Mouse (Mus musculus): Measurements from ENCODE around the gene Gpr162. TPM values are rescaled to one million over a fixed set of nuclear protein-coding genes. Genes with fewer than 3 reads are reported as not detected.
"Not testable (repeated sequence)": the region's sequence is repeated elsewhere in the genome, so short reads cannot be mapped to it uniquely, and the experiment has no call there.

Gene Gpr162
- polyA plus RNA-seq, 1 experiment: 163 TPM

DNA sequence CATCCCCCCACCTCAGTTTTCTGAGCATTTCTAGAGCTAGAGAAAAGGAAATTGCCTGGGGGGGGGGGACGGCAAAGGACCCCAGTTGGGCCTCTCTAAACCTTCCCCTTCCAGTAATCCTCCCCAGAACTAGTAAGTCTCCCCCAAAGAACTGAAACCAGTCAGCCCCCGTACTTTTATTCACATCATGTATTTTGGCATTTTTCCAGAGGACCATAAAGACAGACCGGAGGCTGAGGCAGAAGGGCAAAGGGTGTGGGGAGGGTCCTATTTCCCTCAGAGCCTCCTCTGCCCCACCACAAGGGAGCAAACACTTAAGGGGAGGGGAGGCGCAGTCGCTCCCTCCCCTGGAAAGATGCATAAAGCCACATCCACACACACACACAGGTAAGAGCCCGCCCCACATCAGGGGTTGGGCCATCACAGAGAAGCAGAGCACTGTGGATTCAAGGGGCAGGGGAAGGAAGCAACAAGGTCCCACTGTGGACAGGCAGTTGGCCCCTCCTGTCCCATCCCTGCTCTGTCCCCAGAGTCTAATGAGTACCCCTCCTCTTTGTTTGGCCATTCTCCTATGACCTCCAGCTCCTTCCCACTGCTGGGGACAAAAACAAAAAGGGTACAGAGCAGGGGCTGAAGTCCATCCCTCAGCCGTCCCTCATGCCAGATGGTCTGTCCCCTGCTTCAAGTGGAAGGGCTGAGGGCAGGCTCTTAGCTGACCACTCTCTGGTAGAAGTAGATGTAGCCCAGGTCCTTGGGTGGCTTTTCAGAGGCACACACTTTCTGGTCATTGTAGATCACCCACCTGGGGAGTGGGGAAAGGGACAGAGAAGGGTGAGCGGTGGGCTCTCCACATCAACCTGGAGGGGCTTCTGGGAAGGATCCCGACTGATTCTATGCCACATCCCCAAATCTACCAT lies 48.7 kb downstream of the Gpr162 start:
- TF ChIP-seq POLR2A (IDR thresholded peaks at IDR 0.05; ENCODE audit: extremely low read depth, insufficient read depth, low read length): no peak
- TF ChIP-seq CTCF (IDR thresholded peaks at IDR 0.05; ENCODE audit: extremely low read depth, insufficient read depth, low read length): no peak

DNA sequence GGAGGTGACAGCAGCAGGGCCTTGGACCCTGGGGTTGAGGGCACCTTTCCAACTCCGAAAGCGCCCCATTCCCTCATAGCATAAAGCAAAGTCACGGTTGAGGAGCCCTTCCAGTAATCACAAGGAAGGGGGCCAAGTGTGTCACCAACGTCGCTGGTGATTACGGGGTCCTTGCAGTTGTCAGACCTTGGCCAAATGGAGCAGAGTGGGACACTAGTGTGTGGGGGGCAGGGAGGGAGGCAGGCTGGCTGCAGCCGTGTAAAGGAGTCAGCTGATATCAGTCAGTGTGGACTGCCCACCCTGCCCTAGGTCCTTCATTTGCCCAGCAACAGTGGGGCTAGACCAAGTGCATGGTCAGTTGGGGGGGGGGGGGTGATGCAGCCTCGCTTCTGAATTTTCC lies 49.3 kb downstream of the Gpr162 start:
- Histone ChIP-seq H3K27ac (ENCODE audit: insufficient read depth, low read length) (no peak overlapping the region), H3K4me1 (ENCODE audit: control insufficient read depth, insufficient read depth, low read length) (peaks cover 4% of the 10 kb centered on the region), H3K4me3 (ENCODE audit: insufficient read depth, low read length) (peak overlapping the region; percentile 66; the same call in 1 of the 2 replicates)
- TF ChIP-seq POLR2A (IDR thresholded peaks at IDR 0.05; ENCODE audit: extremely low read depth, insufficient read depth, low read length) (no peak), CTCF (IDR thresholded peaks at IDR 0.05; ENCODE audit: extremely low read depth, insufficient read depth, low read length) (no peak)

More for the DNA sequence above, 48.7 kb downstream of the Gpr162 start:
- Histone ChIP-seq H3K27ac (ENCODE audit: insufficient read depth, low read length) (no peak overlapping the region), H3K4me1 (ENCODE audit: control insufficient read depth, insufficient read depth, low read length) (peaks cover 4% of the 10 kb centered on the region), H3K4me3 (ENCODE audit: insufficient read depth, low read length) (no peak overlapping the region)

DNA sequence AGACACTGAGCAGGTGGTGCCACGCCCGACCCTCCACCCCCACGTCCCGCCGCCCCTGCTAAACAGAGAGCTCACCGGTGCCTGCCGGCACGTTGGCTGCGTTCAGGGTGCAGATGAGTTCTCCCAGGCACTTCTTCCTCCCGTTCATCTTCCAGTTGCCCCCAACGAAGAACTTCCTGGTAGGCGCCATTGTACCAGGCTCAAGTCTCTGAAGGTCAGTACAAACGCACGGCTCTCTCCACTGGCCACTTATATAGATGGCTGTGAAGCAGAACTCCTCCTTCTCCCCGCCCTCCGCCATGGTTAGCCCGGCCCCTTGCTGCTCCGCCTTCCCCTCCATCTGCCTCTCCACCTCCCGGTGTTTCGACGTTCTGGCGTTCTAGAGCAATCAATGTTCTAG lies 49.9 kb downstream of the Gpr162 start, which contains the start of gene Tpi1:
Tpi1 (minus strand) TSS at position 364 of the 400 bp plus-strand sequence.
- TF ChIP-seq POLR2A (IDR thresholded peaks at IDR 0.05; ENCODE audit: extremely low read depth, insufficient read depth, low read length) (peak; percentile 100), CTCF (IDR thresholded peaks at IDR 0.05; ENCODE audit: extremely low read depth, insufficient read depth, low read length) (no peak)
- Histone ChIP-seq H3K4me3 (ENCODE audit: insufficient read depth, low read length) (peak within 1 kb of the TSS; percentile 66), H3K27ac (ENCODE audit: insufficient read depth, low read length) (no peak within 1 kb of the TSS), H3K4me1 (ENCODE audit: control insufficient read depth, insufficient read depth, low read length) (peaks cover 4% of the 10 kb centered on the region)

DNA sequence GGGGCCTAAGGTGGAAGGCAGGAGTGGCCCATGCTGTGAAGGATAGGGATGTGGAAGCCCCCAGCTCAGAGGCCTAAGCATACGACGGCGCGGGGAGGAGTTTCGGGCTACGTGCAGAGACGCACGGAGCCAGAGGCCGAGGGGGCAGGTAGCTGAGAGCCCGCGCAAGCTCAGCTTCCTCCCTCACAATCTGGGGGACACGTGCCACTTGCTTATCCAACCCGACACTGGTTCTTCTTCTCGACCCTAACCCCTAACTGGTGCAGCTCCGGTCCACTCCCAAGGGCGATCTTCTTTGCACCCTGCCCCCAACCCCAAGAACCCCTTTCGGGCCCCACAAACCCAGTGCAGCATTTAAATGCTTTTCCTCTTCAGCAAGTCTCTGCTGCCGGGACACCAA lies 50.3 kb downstream of the Gpr162 start:
- H3K27ac ChIP-seq (ENCODE audit: insufficient read depth, low read length): no peak overlapping the region
- TF ChIP-seq CTCF (IDR thresholded peaks at IDR 0.05; ENCODE audit: extremely low read depth, insufficient read depth, low read length): no peak
- TF ChIP-seq POLR2A (IDR thresholded peaks at IDR 0.05; ENCODE audit: extremely low read depth, insufficient read depth, low read length): peak; percentile 70; the same call in 1 of the 2 replicates
- H3K4me3 ChIP-seq (ENCODE audit: insufficient read depth, low read length): peak overlapping the region; percentile 66
- H3K4me1 ChIP-seq (ENCODE audit: control insufficient read depth, insufficient read depth, low read length): peaks cover 4% of the 10 kb centered on the region

DNA sequence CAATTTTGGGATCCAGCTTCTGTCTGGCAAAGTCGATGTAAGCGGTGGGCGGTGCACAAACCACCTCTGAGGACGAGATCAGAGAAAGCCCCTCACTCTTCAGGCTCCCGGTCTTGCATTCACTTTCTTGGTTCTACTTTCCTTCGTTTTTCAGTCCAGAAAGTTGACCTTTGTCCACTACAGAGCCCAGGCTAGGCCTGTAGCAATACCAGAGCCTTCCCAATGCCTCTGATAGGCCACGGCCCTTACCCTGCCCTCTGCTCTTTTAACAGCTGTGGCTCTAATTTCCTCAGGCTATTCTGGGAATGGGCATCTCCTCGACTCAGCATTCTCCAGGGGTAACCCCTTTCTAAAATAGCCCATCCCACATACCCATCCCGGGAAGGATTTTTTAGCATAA lies 50.9 kb downstream of the Gpr162 start:
- no peak for TF ChIP-seq POLR2A (IDR thresholded peaks at IDR 0.05; ENCODE audit: extremely low read depth, insufficient read depth, low read length)
- TF ChIP-seq CTCF (IDR thresholded peaks at IDR 0.05; ENCODE audit: extremely low read depth, insufficient read depth, low read length): no peak
- peak overlapping the region; percentile 66 for H3K4me3 ChIP-seq (ENCODE audit: insufficient read depth, low read length)
- no peak overlapping the region for H3K27ac ChIP-seq (ENCODE audit: insufficient read depth, low read length)
- peaks cover 1% of the 10 kb centered on the region; the same call in 1 of the 2 replicates for H3K4me1 ChIP-seq (ENCODE audit: control insufficient read depth, insufficient read depth, low read length)

DNA sequence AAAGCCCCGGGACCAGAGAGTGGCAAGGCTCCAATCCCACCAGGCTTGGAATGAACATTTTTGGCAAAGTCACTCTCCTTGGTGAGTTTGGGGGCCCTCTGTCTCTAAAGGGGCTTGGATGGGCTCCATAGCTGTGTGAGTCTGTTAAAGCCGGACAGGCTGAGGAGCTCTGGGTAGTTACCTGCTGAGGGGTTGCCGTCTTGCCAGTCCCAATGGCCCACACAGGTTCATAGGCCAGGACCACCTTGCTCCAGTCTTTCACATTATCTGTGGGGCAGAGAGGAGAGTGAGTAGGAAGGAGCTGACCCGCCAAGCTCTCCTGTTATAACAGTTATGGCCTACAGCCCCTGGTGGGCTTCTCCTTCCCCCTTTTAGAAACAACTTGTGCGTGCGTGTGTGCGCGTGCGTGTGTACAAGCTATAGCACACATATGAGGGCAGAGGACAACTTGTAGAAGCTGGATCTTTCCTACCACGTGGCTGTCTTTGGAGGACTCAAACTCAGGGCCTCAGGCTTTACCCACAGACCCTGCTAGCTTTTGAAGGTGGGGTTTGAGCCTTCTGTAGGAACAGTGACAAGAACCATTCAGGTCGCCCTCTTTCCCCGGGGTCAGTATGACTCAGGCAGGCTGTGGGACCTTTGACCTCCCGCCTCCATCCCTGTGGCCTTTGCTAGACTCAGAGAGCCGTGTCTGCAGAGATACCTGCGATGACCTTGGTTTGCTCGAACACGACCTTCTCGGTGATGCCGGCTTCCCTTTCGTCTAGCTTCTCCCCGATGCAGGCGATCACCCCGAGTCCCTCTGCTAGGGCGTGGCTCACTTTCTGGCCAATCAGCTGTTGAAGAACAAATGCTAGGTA lies 51.9 kb downstream of the Gpr162 start:
- no peak overlapping the region for H3K27ac ChIP-seq (ENCODE audit: insufficient read depth, low read length)
- no peak for TF ChIP-seq CTCF (IDR thresholded peaks at IDR 0.05; ENCODE audit: extremely low read depth, insufficient read depth, low read length)
- no peak for TF ChIP-seq POLR2A (IDR thresholded peaks at IDR 0.05; ENCODE audit: extremely low read depth, insufficient read depth, low read length)
- peaks cover 3% of the 10 kb centered on the region; the same call in 1 of the 2 replicates for H3K4me1 ChIP-seq (ENCODE audit: control insufficient read depth, insufficient read depth, low read length)
- H3K4me3 ChIP-seq (ENCODE audit: insufficient read depth, low read length): peak overlapping the region; percentile 66; the same call in 1 of the 2 replicates

DNA sequence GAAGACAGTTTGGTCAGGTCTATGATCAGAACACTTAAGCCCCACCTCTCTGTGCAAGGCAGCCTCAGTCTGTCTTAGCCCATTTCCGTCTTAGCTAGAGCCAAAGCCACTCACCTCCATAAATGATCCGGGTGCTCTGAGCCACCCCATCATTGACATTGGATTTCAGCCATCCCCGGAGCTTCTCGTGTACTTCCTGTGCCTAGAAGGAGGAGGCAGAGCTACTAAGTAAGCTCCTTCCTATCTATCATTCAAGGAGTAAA lies 52.4 kb downstream of the Gpr162 start:
- no peak for TF ChIP-seq POLR2A (IDR thresholded peaks at IDR 0.05; ENCODE audit: extremely low read depth, insufficient read depth, low read length)
- TF ChIP-seq CTCF (IDR thresholded peaks at IDR 0.05; ENCODE audit: extremely low read depth, insufficient read depth, low read length): no peak
- Histone ChIP-seq H3K4me3 (ENCODE audit: insufficient read depth, low read length) (no peak overlapping the region), H3K27ac (ENCODE audit: insufficient read depth, low read length) (no peak overlapping the region), H3K4me1 (ENCODE audit: control insufficient read depth, insufficient read depth, low read length) (peaks cover 6% of the 10 kb centered on the region; the same call in 1 of the 2 replicates)

DNA sequence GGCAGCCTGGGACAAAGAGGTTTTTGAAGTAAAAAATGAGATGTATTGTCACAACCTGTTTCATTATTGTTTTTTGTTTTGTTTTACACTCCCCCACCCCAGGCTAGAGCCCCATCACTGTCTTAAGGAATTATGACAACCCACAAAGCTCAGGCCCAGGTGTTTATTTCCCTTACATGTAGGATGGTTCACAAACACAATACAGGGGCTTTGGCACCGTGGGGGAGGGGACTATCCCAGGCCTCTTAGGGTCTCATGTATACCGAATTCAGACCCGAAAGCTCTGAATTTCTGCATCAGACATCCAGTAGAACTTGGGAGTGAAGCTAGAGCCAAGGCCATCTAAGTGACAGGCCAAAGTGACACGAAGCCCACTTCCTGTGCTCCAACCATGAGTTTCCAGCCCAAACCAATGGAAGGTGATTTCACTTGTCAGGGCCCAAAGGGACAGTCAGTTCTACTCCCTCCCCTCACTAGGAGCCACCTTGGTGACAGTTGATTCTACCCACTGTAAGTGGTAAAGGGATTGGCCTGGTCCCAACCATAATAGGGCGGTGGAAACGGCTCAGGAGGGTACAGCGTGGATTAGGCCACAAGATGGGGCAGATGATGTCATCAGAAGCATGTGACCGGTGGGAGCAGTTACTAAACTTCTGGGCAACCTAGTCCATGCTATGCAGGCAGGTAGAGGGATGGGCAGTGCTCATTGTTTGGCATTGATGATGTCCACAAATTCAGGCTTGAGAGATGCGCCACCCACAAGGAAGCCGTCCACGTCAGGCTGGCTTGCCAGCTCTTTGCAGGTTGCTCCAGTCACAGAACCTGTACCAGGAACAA lies 53.0 kb downstream of the Gpr162 start:
- not testable (repeated sequence) for H3K4me3 ChIP-seq (ENCODE audit: insufficient read depth, low read length); H3K27ac ChIP-seq (ENCODE audit: insufficient read depth, low read length); H3K4me1 ChIP-seq (ENCODE audit: control insufficient read depth, insufficient read depth, low read length)

Measured in cortical plate, adult 2 months (tissue).